Mouse (Mus musculus) lung, postnatal 14 days (tissue): Measurements from ENCODE around the gene Clint1.

Experiments
- DNase-seq: peaks from one replicate; pipeline ENCODE4 v3.0.0; 2021

Gene Clint1

DNA sequence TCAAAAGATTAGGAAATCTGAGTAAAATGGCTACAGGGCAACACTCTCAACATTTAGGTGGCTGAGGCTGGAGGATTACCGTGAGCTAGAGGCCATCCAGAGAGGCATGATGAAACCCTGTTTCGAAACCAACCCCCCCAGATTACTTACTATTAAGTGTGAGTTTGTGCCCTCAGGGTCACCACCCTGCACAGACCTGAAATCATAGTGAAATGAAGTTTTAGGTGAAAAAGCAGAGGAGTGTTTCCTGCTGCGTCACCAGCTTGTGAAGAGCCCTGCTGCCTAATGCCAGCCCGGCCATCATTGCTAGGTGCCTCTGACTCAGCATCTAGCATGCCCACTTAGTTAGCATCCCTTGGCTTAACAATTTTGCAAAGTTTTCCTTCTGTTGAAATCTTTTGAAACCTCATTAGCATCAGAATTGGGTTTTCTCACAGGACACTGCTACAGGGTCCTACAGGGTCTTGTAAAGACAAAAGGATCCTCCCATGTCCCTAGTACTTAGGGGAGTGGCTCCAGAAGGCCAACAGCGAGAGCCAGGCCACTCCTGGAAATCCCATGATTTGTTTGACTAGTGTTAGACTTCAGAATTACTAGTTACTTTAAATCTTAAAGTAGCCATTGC, 33.9 kb downstream of the Clint1 start:
- no peak for DNase-seq

DNA sequence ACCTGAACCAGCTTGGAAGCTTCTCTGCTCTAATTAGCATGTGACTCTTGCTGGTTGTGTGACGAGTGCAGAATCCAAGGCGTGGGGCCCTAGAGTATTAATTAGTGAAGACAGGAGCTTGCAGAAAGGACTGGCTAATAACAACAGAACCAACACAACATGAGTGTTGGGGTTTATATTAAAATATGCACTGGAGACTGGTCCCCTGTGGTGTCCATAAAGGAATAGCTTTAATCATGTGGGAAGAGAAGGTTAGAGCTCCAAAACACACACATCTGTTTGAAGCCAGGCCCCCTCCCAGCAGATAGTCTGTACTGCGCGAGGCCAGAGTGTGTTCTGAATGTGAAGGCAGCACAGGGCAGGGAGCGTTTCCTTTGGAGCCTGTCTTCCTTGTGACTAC, 34.7 kb downstream of the Clint1 start:
- no peak for DNase-seq

DNA sequence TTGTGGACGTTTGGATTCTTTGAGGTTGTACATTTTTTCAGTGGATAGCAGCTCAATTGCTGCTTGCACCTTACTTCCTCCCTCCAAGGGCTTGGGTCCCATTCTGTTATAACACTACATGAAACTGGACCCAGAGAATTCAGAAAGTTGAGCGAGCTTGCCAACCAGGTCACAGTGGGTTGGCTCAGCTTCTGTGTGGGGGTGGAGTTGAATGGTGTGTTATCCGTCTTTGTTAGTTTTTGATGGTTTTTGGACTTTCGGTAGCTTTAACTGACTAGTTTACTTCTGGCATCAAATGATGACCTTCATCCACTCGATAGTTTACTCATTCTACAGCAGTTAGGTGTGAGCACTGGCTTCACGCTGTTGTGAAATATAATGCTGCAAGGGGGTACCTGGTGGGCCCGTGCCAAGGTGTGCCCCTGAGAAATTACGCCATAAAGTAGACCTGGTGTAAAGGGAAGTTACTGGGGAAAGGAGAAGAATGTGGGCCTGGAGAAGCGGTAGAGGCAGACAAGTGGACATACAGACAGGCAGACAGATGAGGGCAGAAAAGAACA, 36.7 kb downstream of the Clint1 start:
- DNase-seq: no peak

DNA sequence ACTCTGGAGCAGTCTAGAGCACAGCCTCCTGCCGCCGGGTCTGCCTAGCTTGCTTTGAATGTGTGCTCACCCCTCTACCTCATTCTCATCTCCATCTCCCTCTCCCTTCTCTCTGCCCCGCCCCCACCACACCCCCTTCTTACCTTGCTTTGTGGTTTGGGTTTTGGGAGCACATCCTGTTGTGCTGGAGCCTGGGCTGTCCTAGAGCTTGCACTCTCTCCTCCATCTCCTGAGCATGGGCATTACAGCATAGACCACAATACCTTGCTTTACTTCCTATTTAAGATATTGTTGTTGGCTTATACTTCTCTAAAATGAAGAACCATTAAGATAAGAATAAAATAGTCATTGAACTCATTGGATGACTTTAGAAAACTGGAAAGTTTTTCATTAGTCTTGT, 38.1 kb downstream of the Clint1 start:
- no peak for DNase-seq

DNA sequence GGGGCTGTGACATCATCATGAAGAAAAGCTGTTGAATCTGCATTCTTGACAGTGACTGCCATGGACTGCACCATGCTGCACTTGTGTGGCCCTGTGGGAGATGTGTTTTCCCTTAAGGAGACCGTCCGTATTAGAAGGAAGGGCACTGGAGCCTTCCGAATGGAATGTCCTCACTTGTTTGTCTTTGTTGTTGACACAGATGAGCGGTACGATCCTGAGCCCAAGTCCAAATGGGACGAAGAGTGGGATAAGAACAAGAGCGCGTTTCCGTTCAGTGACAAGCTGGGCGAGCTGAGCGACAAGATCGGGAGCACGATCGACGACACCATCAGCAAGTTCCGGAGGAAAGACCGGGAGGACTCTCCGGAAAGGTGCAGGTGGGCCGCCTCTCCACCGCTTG, 38.6 kb downstream of the Clint1 start:
- no peak for DNase-seq

DNA sequence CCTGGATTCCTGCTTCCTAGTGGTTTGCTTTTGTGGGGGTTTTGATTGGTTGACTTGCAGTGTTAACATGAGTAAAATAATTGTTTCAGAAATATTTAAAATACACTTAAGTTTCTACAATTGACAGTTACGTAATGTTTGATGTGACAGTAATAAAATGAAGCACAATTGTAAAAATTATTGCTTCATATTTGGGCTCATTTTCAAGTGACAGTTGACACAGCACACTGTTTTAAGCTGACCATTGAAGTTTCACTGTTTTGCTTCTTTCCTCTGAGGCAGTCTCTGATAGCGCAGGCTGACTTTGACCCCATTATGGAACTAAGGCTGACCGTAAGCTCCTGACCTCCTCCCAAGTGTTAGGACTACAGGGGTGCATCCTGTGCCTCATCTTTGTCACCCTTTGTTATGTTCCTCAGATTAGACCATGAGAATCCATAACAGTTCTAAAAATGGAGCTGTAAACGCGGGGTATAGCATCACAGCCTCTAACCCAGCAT, 41.1 kb downstream of the Clint1 start:
- no peak for DNase-seq

DNA sequence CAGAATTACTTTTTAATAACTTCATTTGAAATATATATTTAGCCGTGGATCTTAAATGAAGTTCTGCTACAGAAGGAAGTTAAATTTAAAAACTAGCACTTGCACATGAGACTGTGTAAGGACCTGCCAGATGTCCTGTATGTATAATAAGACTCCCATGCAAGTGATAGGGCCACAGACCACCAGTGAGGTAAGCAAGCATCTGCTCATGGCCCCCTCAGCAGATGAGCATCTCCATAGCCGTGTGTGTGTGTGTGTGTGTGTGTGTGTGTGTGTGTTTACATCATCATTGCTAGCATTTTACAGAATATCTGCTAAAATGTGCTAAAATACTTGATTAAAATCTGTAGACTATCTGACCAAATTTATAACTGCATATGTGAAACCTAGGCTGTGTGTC, 45.5 kb downstream of the Clint1 start:
- no peak for DNase-seq

DNA sequence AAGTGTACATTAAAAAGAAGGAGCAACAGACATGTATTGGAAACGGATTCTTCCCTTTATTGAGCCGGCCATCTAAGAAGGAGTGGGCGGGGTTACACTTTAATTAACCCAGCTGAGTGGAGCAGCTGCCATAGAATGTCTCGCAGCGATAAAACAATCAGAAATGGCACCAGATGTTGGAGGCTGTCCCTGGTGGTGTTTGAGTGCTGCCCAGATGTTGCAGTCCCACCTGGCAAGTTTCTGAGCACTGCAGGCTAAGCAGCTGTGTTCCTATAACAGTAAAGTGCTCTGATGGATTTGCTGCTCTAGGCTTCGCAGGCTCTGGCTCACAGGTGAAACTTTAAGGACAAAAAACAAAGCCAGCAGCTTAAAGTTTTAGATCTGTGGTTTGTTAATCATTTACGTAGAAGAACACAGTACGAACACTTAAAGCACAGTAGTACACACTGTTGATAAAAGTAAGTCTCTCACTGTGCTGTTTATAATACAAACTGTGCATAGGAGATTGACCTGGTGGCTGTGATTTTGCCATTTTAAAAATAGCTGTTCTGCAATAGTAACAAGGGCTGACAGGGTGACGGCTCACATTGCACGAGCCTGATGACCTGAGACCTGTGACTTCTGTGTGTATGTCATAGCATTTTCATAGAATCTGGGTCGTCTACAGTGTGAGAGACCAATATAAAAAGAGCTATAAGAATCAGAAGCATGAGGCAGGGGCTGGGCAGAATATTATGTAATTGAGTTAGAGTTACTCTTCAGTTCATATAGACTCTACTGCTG, 48.6 kb downstream of the Clint1 start:
- no peak for DNase-seq

DNA sequence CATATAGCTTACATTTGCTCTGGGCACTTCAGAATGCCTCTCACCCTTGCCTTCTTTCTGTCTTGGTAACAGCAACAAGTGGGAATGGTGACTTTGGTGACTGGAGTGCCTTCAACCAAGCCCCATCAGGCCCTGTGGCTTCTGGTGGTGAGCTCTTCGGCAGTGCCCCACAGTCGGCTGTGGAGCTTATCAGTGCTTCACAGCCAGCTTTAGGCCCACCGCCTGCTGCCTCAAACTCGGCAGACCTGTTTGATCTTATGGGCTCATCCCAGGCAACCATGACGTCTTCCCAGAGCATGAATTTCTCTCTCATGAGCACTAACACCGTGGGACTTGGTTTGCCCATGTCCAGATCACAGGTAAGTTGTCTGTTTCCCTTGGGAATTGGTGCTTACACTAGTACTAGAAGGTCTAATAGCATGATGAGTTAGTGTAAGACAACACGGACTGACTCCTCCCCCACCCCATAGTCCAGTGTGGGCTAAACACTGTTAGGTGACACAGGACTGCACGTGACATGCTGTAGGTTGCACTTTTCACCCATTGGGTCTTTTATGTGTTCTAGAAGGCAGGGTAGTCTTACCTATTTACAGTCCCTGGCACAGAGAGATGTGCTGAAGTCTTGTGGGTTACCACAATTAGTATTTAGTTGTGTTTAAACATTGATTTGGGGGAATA, 54.4 kb downstream of the Clint1 start:
- no peak for DNase-seq

DNA sequence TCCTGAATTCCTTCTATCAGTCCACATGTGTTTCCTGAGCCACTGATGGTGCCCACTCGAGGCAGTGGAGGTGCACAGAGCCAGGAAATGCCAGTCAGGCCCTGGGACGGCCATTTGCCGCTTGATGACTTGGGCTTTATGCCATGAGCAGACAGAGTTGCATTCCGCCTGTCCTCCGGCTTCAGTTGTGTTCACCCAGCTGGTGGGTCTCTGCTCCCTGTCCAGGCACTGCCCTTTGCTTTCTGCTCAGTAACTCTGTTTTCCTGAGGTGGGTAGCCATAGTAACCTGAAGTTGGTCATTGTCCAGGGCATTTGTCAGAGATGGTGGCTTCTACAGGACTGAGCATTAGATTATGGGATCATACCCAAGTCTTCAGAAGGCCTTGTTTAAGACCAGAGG, 55.5 kb downstream of the Clint1 start:
- no peak for DNase-seq

DNA sequence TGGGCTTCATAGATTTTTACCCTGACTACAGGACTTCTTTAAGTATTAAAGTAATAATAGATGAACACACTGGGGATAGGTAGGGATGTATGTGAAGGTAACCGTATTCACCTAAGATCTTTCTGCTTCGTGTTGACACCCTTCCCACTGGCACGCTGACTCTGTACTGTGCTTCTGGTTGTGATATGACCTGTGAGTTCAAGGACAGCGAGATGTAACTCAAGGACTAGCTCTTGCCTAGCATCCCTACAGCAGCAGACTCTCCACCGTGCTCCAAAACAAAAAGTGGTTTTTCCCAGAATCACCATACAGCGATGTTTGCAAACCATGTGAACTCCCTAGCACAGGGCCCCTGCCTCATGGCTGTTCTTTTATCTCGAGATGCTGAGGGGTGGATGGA, 56.2 kb downstream of the Clint1 start:
- DNase-seq: no peak

DNA sequence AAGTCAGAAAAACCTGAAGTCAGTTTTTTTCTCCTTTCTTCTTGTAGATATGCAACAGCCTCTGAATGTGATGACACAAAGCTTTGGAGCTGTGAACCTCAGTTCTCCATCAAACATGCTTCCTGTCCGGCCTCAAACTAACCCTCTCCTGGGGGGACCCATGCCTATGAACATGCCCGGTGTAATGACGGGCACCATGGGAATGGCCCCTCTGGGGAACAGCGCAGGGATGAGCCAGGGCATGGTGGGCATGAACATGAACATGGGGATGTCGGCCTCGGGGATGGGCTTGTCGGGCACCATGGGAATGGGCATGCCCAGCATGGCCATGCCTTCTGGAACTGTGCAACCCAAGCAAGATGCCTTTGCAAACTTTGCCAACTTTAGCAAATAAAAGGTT, 57.0 kb downstream of the Clint1 start:
- no peak for DNase-seq

DNA sequence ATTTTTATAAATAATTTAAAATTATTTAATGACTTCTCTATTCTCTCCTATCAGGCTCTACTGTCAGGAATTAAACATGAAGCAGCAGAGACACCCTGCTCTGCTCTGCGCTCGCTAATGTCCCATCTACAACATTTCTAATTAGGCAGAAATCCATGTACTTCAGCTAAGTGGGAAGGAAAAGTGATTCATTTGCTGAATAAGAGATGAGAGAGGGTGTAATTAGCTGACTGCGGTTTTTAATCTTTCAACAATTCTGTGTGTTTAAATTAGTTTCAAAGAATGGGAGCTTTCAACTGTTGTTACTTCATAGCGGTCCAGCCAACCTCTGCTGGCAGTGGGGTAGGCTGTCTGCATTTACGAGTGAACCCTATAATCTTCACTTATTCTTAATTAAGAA, 58.9 kb downstream of the Clint1 start:
- no peak for DNase-seq

DNA sequence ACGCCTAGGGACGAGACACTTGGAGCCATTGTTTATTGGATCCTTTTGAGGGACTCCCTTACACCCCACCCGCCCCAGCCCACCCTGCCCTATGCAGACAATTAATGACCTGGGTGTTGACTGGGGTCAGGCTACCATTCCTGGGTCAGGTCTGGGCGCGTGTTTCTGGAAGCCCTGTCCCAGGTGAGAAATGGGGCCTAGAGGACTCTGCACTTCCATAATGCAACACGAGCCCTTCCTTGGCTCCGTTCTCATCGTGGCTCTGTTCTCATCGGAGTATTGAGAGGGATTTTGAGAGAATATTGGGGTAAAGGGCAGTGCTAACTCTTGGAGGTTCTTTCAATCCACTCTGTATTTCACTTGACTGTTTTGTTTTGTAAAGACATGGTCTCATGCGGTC, 64.3 kb downstream of the Clint1 start:
- DNase-seq: no peak

DNA sequence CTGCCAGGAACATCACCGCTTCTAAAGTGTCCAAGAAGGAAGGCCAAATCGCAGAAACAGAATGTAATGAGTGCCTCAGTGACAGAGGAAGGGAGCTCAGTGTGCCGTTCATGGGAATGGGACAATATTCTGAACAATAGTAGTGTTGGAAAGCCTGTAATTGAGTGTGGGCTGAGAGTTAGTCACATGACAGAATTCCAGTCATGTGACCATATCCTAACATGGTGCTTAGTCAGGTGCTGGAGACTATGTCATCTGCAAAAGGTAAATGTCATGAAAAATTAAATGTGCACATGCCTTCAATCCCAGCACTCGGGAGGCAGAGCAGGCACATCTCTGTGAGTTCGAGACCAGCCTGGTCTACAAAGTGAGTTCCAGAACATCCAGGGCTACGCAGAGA, 66.2 kb downstream of the Clint1 start:
- DNase-seq: no peak

DNA sequence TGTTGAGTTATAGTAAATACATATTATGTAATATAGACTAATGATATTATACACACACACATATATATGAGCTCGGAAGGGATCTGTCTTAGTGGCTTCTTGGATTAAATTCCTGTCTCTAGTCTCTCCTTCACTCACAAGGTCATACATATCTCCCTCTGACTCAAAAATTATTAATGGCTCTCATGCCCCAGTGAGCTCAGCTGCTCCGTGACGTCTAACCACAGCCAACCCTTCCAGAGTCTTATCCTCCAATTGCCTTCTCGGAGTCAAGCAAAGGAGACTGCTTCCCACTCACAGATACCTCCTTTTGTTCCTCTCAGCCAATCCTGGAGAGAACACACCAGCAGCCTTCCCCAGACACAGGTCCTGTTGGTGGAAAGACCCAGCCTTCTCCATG, 67.0 kb downstream of the Clint1 start:
- no peak for DNase-seq

DNA sequence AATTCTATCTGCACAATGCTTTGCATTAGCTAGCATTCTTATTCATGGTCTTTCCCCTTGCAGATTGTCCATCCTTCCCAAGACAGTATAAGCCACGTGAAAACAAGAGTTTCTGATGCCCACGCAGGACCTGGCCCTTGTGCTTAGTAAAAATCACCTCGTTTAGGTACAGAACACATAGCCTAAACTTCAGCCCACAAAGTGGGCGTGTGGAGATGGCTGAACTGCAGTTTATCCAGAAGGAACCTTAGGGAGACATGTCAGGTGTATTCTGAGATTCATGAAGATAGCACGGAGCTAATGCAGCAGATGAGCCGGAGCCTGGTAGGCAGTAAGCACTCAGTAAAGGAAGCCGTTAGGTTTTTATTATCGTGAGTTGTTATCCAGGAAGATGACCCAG, 69.2 kb downstream of the Clint1 start:
- no peak for DNase-seq

DNA sequence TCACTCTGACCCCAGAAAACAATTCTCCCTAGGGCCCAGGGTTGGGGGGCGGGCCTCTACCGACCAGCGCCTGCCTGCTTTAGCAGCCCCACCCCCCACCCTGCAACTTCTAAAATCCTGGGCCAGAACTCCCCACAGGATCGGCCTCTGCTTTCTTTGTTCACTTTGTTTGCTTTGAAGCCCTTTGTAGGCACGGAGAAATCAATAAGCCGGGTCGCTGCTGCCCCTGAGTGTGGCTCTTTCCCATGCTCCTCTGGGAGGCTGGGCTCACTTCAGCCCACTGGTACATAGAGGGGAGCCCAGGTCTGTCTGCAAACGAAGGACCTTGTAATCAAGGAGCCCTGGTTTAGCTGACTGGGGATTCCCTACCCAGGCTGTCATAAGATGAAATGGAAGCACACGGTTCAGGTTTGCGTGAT, 69.6 kb downstream of the Clint1 start:
- no peak for DNase-seq

DNA sequence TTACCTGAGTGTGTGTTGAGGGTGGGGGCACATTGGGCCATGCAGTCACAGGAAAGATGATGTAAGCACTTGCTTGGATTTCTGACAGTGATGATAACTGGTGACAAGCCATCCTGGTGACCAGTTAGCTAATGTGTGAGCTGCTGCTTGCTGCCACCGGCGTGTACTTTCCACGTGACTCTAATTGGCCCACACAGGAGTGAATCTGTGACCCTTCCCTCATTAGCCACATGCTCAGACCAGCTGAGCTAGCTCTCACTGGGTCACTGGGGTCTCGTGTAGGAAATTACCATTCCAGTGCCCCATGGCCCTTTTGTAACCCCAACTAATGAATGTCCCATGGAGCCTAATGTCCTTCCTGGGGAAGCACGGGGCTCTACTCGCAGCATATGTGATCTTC, 73.6 kb downstream of the Clint1 start:
- no peak for DNase-seq

DNA sequence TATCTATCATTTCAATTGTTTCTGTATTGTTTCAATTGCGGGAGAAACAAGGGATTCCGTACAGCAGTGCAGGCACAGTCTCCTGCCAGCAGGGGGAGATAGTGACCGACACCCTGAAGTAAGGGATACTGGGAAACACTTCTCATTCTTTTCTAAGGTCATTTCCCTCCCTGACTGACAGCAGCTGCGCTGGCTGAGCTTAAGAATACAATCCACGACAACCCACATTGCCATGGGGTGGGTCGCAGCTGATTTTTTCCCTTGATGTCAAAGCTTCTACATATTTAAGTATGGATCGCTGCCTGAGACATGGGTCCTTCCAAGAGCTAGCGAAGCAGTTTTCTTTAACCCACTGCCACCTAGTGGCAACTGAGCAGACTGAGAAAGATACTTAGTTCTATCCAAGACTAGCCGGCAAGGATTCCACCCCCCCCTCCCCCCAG, 74.8 kb downstream of the Clint1 start:
- peak; percentile 79 for DNase-seq

DNA sequence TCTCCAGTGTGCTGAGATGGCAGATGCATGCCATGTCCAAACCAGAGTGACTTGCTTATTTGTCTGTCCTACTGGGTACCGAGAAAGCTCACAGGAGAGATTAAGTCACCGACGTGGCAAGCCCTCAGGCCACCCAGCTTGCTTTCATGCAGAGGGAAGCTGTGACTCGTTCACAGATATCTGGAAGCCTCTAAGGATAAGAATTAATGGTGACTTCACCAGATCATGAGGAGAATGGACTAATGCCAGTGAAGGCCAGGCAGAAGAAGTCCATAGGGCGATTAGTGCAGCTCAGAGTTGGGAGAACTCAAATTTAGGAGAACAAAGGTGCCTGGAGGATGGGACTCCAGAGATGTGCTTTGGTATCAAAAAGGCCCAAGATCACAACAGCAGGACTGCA, 75.6 kb downstream of the Clint1 start:
- DNase-seq: no peak

DNA sequence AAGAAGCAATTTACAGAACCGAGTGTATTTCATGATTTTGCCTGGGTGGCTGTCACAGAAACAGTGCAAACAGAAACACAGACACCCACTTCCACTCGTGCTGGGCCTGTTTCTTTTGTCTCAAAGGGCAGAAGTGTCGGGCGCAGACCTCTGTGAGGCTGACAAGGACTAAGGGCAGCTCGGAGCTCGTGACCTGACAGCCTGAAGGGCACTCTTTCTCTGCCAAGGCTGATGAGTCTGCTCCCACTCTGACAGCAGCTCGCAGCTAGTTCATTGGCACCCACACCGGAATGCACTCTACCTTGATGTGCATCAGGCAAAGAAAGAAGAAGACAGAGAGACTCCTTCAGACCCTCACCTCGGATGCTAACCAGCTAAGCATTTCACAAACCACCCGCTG, 77.7 kb downstream of the Clint1 start:
- no peak for DNase-seq

DNA sequence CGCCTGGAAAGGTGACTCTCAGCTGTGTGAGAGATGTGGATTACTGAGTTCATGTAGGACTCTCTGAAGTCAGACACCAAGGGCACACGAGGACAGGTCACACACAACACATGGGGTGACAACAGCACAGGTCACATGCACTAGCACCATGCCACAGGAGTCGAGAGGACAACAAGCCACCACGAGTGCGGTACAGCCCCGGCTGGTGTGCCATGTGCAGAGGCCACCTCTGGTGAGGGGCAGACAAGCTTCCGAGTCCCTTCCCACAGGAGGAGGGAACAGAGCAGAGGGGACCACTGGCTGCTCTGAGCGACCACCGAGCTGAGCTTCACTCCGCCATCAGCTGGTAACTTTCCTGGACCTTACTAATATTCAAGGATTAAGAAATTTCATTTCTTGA, 80.9 kb downstream of the Clint1 start:
- no peak for DNase-seq

DNA sequence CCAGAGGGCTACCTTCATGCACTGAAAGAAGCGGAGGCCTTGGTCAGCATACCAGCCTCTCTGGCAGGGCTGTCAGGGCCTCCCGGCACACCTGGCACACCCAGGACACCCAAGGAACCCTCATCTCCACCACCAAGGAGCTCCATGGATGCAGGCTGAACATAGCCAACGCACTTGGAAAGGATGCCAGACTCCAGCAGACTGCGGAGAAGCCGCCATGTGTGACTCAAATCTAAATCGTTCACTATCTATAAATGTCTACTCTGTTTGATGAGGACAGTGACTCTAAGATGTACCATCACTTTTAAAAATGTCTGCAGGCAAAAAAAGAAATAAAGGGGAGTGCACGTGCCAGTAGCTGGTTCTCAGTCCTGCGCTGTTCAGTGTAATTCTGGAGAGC, 85.6 kb downstream of the Clint1 start:
- DNase-seq: no peak
